Mouse (Mus musculus) cerebellum, postnatal 14 days (tissue): ENCODE measurements around the gene Mrpl55.
"Not testable (repeated sequence)": the region's sequence is repeated elsewhere in the genome, so short reads cannot be mapped to it uniquely, and the experiment has no call there.

Experiments used
- DNase-seq, 2 experiments: peaks; one replicate each; pipeline ENCODE4 v3.0.0; 2021; ENCODE audit warnings: mixed read lengths in 2 of 2

Gene Mrpl55

GRCm38 (mm10) chr11:59192059-59192386 is 10.3 kb upstream of the Mrpl55 start, which contains the start of gene Guk1:
Gene Guk1 (minus strand): TSS chr11:59192212.
- no peak for DNase-seq

GRCm38 (mm10) chr11:59196230-59196629 is 6.1 kb upstream of the Mrpl55 start:
- no peak for DNase-seq

- no peak for DNase-seq
Measured at GRCm38 (mm10) chr11:59201216-59202002, 877 bp upstream of the Mrpl55 start.

- peak; percentile 96 to 97 for DNase-seq
Measured at GRCm38 (mm10) chr11:59208153-59208831, 6.0 kb downstream of the Mrpl55 start, which contains the start of gene 2310033P09Rik. Gene 2310033P09Rik (plus strand): TSS chr11:59208321.

GRCm38 (mm10) chr11:59209003-59209441 is 6.7 kb downstream of the Mrpl55 start:
- DNase-seq, result peak; percentile 67 to 78

GRCm38 (mm10) chr11:59209580-59209979 is 7.3 kb downstream of the Mrpl55 start:
- DNase-seq, result peak in 1 of 2 experiments; percentile 51

GRCm38 (mm10) chr11:59210020-59210419 is 7.7 kb downstream of the Mrpl55 start:
- DNase-seq, result no peak

- DNase-seq, result not testable (repeated sequence)
Measured at GRCm38 (mm10) chr11:59211561-59211960, 9.3 kb downstream of the Mrpl55 start.

GRCm38 (mm10) chr11:59212320-59212719 is 10.0 kb downstream of the Mrpl55 start:
- DNase-seq, result not testable (repeated sequence)

GRCm38 (mm10) chr11:59212892-59213494 is 10.7 kb downstream of the Mrpl55 start:
- peak in 1 of 2 experiments; percentile 50 for DNase-seq

GRCm38 (mm10) chr11:59216955-59217354 is 14.7 kb downstream of the Mrpl55 start:
- DNase-seq, result no peak

GRCm38 (mm10) chr11:59218389-59218998 is 16.2 kb downstream of the Mrpl55 start:
- DNase-seq, result no peak

- peak in 1 of 2 experiments; percentile 57 for DNase-seq
Measured at GRCm38 (mm10) chr11:59219064-59219463, 16.8 kb downstream of the Mrpl55 start.

GRCm38 (mm10) chr11:59221604-59222003 is 19.3 kb downstream of the Mrpl55 start:
- no peak for DNase-seq

- no peak for DNase-seq
Measured at GRCm38 (mm10) chr11:59222306-59222705, 20.0 kb downstream of the Mrpl55 start.

- no peak for DNase-seq
Measured at GRCm38 (mm10) chr11:59224025-59224424, 21.7 kb downstream of the Mrpl55 start.

- no peak for DNase-seq
Measured at GRCm38 (mm10) chr11:59224470-59224869, 22.2 kb downstream of the Mrpl55 start.

GRCm38 (mm10) chr11:59225167-59225566 is 22.9 kb downstream of the Mrpl55 start:
- DNase-seq, result no peak

GRCm38 (mm10) chr11:59226251-59226650 is 24.0 kb downstream of the Mrpl55 start:
- DNase-seq, result no peak

- DNase-seq, result peak; percentile 24 to 39
Measured at GRCm38 (mm10) chr11:59226787-59227603, 24.7 kb downstream of the Mrpl55 start.

- no peak for DNase-seq
Measured at GRCm38 (mm10) chr11:59227604-59228121, 25.4 kb downstream of the Mrpl55 start.
